Mouse (Mus musculus): ENCODE measurements around the gene AC124502.3. TPM values are rescaled to one million over a fixed set of nuclear protein-coding genes. Genes with fewer than 3 reads are reported as not detected.
A peak's percentile ranks its signal among the peaks of the same experiment; 100 is the strongest.
"Not testable (repeated sequence)": the region's sequence is repeated elsewhere in the genome, so short reads cannot be mapped to it uniquely, and the experiment has no call there.

Gene AC124502.3
- polyA plus RNA-seq, 1 experiment from 2014 or later = 2.0 TPM

DNA sequence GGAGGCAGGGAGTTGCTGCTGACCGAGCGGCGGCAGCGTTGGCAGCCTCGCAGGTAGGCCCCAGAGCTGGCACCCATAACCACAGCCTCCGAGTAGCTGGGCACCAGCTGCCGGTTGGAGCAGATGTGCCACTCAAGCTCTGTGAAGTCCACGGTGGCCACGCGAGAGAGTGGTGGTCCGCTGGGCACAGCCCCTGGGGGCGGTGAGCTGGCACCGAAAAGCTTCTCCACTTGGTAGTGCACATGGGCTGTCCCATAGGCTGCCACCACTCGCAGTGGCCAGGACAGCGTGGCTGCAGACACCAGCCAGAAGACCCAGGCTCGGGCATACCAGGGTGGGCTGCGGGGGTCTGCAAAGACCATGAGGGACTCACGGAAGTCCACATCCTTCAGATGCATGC, 43.3 kb downstream of the AC124502.3 start:
- DNase-seq (ENCODE audit: low spot score) (no peak), ATAC-seq (ENCODE audit: insufficient number of reproducible peaks, low FRiP score, low TSS enrichment, low read depth) (no peak)
- no peak overlapping the region for H3K4me2 ChIP-seq (ENCODE audit: low read depth, severe bottlenecking)
- peaks cover 64% of the 10 kb centered on the region for H3K27me3 ChIP-seq (ENCODE audit: control insufficient read depth, insufficient read depth, low read length)
- H3K27ac ChIP-seq (replicated peaks; ENCODE audit: low read depth, low read length) = no peak overlapping the region
- H3K36me3 ChIP-seq (ENCODE audit: control insufficient read depth, insufficient read depth, low read length) = no peaks in the 10 kb centered on the region
- WGBS = 74% methylated on average over 18 of the region's 18 CpGs
- peaks cover 11% of the 10 kb centered on the region for H3K4me1 ChIP-seq (ENCODE audit: control insufficient read depth, insufficient read depth, low read length)
- no peaks in the 10 kb centered on the region for H3K9me3 ChIP-seq (ENCODE audit: control insufficient read depth, low read length)
- H3K9ac ChIP-seq (ENCODE audit: low read length) = no peak overlapping the region
- H3K4me3 ChIP-seq (ENCODE audit: low read depth, low read length) = no peak overlapping the region

DNA sequence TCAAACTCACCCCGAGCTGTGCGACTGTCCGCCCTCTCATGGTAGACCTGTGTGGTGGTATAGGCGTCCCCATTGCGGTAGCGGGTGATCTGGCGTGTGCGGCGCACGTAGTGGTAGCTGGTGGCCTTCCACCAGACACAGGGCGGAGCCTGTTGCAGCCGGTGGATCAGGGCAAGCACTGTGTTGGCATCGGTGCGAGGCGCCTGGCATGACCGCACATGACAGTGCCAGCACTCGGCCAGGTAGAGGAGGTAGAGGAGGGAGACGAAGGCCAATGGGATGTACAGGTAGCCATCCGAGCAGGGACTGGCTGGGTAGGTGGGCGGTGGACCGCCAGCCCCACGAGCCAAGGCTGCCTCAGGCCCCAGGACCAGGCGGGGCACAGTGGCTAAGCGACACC, 43.9 kb downstream of the AC124502.3 start:
- Histone ChIP-seq H3K27ac (replicated peaks; ENCODE audit: low read depth, low read length) (no peak overlapping the region), H3K27me3 (ENCODE audit: control insufficient read depth, insufficient read depth, low read length) (peaks cover 64% of the 10 kb centered on the region)

DNA sequence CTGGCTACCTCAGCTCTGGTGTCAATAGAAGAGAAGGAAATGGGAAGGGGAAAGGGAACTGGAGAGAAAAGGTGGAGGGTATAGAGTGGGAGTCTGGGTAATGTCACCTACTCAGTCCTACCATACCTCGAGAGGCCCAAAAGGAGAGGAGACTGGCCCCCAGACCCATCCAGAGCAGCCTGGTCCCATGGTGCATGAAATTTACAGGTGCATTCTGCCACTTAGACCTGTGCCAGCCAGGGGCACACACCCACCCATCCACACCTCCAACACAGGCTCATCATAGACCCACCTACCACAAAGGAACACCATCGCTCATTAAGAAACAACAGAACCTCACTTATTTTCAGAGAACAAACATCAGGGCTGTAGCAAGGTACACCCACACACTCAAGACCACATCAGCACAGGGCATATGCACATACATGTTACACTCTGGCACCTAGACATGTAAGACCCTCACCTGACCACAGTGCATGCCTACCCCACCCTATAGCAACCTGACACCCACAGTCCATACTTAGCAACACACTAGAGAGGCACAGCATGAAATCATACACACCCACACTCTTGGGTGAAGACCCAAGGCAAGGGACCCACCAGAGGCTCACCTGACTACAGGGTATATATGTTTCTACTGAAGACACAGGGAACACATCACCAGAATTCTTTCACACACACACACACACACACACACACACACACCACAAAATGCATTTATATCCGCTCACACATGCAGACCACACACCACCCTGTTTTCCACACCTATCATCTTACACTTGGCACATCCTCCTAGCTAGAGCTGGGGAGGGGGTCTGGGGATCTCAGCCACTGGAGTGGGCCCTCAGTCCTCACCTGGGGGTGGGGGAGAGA, 45.5 kb downstream of the AC124502.3 start:
- no peaks in the 10 kb centered on the region for H3K9me3 ChIP-seq (ENCODE audit: control insufficient read depth, low read length)
- H3K4me3 ChIP-seq (ENCODE audit: low read depth, low read length) = no peak overlapping the region; the same call in 1 of the 2 replicates
- DNase-seq (ENCODE audit: low spot score) (no peak), ATAC-seq (ENCODE audit: insufficient number of reproducible peaks, low FRiP score, low TSS enrichment, low read depth) (no peak)
- peaks cover 19% of the 10 kb centered on the region for H3K4me1 ChIP-seq (ENCODE audit: control insufficient read depth, insufficient read depth, low read length)
- no peaks in the 10 kb centered on the region for H3K36me3 ChIP-seq (ENCODE audit: control insufficient read depth, insufficient read depth, low read length)
- no peak overlapping the region for H3K4me2 ChIP-seq (ENCODE audit: low read depth, severe bottlenecking)
- no peak overlapping the region for H3K9ac ChIP-seq (ENCODE audit: low read length)
- H3K27me3 ChIP-seq (ENCODE audit: control insufficient read depth, insufficient read depth, low read length) = peaks cover 64% of the 10 kb centered on the region
- H3K27ac ChIP-seq (replicated peaks; ENCODE audit: low read depth, low read length) = no peak overlapping the region
- 64% methylated on average over 3 of the region's 3 CpGs for WGBS

More for the DNA sequence above, 43.9 kb downstream of the AC124502.3 start:
- H3K4me1 ChIP-seq (ENCODE audit: control insufficient read depth, insufficient read depth, low read length) = peaks cover 14% of the 10 kb centered on the region
- ATAC-seq (ENCODE audit: insufficient number of reproducible peaks, low FRiP score, low TSS enrichment, low read depth) = no peak
- no peaks in the 10 kb centered on the region for H3K36me3 ChIP-seq (ENCODE audit: control insufficient read depth, insufficient read depth, low read length)
- DNase-seq (ENCODE audit: low spot score) = no peak
- no peak overlapping the region for H3K4me3 ChIP-seq (ENCODE audit: low read depth, low read length)
- WGBS = 61% methylated on average over 24 of the region's 24 CpGs
- no peaks in the 10 kb centered on the region for H3K9me3 ChIP-seq (ENCODE audit: control insufficient read depth, low read length)
- no peak overlapping the region for H3K4me2 ChIP-seq (ENCODE audit: low read depth, severe bottlenecking)
- H3K9ac ChIP-seq (ENCODE audit: low read length) = no peak overlapping the region

DNA sequence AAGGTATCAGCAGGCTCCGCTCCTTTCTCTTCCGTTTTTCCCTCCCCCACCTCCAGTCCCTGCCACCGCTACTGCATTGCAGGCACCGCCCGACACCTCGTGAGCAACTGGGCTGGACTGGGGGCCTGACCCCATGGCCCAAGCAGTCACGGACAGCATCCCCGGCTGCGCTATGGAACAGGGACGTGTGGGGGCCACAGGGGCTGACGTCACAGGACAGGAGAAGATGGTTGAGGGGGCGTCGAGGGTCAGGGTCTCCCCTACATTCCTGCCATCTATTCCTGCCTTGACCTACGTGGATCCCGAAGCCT, 46.1 kb downstream of the AC124502.3 start:
- Histone ChIP-seq H3K27ac (replicated peaks; ENCODE audit: low read depth, low read length) (no peak overlapping the region), H3K9me3 (ENCODE audit: control insufficient read depth, low read length) (no peaks in the 10 kb centered on the region), H3K4me3 (ENCODE audit: low read depth, low read length) (peak overlapping the region; percentile 37), H3K9ac (ENCODE audit: low read length) (no peak overlapping the region), H3K4me1 (ENCODE audit: control insufficient read depth, insufficient read depth, low read length) (peaks cover 22% of the 10 kb centered on the region), H3K27me3 (ENCODE audit: control insufficient read depth, insufficient read depth, low read length) (peaks cover 64% of the 10 kb centered on the region), H3K4me2 (ENCODE audit: low read depth, severe bottlenecking) (peak overlapping the region; percentile 67), H3K36me3 (ENCODE audit: control insufficient read depth, insufficient read depth, low read length) (no peaks in the 10 kb centered on the region)
- WGBS = 7% methylated on average over 15 of the region's 15 CpGs
- ATAC-seq (ENCODE audit: insufficient number of reproducible peaks, low FRiP score, low TSS enrichment, low read depth) = no peak
- DNase-seq (ENCODE audit: low spot score) = no peak

DNA sequence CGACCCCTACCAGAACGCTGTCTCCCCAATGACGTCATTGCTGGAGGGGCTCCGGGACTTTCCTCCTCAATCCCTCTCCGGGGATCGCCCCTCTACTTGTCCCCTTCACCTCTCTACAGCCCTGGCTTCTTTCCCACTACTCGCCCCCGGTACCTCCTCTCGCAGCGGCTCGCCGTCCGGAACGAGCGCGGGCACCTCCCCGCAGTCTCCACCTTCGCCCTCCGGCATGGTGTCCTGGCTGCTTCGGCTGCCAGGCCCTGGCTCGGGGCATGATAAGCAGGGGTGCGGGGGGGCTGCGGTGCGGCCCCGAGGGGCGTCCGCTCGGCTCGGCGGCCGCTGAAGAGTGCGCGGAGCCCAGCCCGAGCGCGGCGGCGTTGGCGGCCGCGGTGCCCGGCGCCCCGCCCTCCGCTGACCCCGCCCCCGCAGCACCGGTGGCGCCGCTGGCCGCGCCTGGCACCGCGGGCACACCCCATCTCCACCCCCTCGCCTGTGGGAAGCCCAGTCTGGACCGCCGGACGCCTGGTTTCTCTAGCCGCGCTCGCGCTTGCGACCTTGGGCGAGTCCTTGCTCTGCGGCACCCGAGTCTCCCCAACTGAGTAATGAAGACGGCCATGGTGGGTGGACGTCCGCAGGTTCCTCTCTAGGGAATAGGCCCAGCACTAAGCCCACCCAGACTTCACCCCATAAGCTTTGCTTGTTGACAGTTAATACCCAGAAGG, 46.6 kb downstream of the AC124502.3 start, which contains the start of gene Tmem151a:
Tmem151a (minus strand) TSS at position 387 of the 719 bp plus-strand sequence.
- Histone ChIP-seq H3K9me3 (ENCODE audit: control insufficient read depth, low read length) (no peaks in the 10 kb centered on the region), H3K4me2 (ENCODE audit: low read depth, severe bottlenecking) (peak within 1 kb of the TSS; percentile 67), H3K4me3 (ENCODE audit: low read depth, low read length) (peak within 1 kb of the TSS; percentile 37), H3K4me1 (ENCODE audit: control insufficient read depth, insufficient read depth, low read length) (peaks cover 22% of the 10 kb centered on the region), H3K27ac (replicated peaks; ENCODE audit: low read depth, low read length) (no peak within 1 kb of the TSS), H3K27me3 (ENCODE audit: control insufficient read depth, insufficient read depth, low read length) (peaks cover 61% of the 10 kb centered on the region), H3K9ac (ENCODE audit: low read length) (0 out of 2 replicates have a peak within 1 kb of the TSS, but pooled peaks have one; percentile 13), H3K36me3 (ENCODE audit: control insufficient read depth, insufficient read depth, low read length) (no peaks in the 10 kb centered on the region)
- under 1% methylated on average over 67 of the region's 69 CpGs for WGBS
- ATAC-seq (ENCODE audit: insufficient number of reproducible peaks, low FRiP score, low TSS enrichment, low read depth) = no peak
- no peak for DNase-seq (ENCODE audit: low spot score)

DNA sequence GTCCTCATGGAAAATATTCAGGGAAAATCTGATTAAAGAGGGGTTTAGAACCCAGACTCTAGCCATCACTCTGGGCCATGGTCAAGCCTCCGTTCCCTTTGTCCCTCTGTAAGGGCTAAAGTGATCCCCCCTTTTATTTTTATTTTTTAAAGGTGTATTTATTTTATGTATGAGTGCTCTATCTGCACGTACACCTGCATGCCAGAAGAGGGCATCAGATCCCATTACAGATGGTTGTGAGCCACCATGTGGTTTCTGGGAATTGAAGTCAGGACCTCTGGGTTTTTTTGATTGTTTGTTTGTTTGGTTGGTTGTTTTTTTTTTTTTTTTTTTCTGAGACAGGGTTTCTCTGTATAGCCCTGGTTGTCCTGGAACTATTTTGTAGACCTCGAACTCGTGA, 47.8 kb downstream of the AC124502.3 start:
- not testable (repeated sequence) for H3K27ac ChIP-seq (replicated peaks; ENCODE audit: low read depth, low read length); H3K36me3 ChIP-seq (ENCODE audit: control insufficient read depth, insufficient read depth, low read length); ATAC-seq (ENCODE audit: insufficient number of reproducible peaks, low FRiP score, low TSS enrichment, low read depth); DNase-seq (ENCODE audit: low spot score); H3K4me3 ChIP-seq (ENCODE audit: low read depth, low read length); H3K9ac ChIP-seq (ENCODE audit: low read length); H3K4me2 ChIP-seq (ENCODE audit: low read depth, severe bottlenecking); H3K9me3 ChIP-seq (ENCODE audit: control insufficient read depth, low read length)
- Histone ChIP-seq H3K27me3 (ENCODE audit: control insufficient read depth, insufficient read depth, low read length) (peaks cover 49% of the 10 kb centered on the region), H3K4me1 (ENCODE audit: control insufficient read depth, insufficient read depth, low read length) (peaks cover 22% of the 10 kb centered on the region)
- 53% methylated on average over 4 of the region's 4 CpGs for WGBS

DNA sequence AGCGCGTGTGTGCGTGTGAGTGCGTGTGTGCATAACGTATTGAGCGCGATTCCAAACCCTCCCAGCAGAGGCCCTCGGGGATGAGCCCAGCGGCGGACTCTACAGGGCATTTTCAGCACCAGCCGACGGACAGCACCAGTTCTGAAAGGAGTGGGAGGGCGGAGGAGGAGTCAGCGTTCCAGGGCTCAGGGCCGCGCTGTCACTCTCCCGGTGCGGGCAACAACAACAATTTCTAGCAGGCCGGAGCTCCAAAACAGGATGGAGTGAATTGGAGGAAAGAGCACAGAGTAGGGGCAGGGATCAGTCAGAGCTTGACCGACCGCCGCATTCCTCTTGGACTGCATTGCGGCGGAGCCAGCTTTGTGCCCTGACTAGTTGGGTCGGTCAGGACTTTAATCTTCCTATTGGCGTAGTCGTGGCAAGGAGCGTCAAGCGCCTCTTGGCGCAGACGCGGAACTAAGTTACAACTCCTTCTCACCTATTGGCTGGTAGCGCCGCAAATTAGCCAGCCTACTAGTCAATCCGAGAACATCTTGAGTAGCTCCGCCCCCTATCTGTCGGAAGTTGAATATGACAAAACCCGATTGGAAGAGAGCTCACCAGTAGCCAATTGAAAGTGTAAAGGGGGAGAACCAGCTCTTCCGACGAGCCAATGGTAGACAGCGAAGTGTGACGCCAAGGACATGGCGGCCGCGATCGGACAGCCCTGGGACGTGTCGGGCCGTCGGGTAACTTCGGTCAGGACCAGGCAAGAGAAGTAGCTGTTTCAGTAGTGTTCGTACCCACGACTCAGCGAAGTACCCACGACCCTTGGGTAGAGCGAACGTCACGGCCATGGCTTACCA, 49.4 kb downstream of the AC124502.3 start, which contains the start of gene Yif1a:
Yif1a (plus strand) TSS at position 655 of the 845 bp plus-strand sequence.
- Histone ChIP-seq H3K9ac (ENCODE audit: low read length) (peak within 1 kb of the TSS; percentile 62), H3K4me2 (ENCODE audit: low read depth, severe bottlenecking) (peak within 1 kb of the TSS; percentile 87), H3K36me3 (ENCODE audit: control insufficient read depth, insufficient read depth, low read length) (peaks cover 8% of the 10 kb centered on the region), H3K27ac (replicated peaks; ENCODE audit: low read depth, low read length) (no peak within 1 kb of the TSS; the same call in 1 of the 2 replicates), H3K4me3 (ENCODE audit: low read depth, low read length) (peak within 1 kb of the TSS; percentile 90), H3K4me1 (ENCODE audit: control insufficient read depth, insufficient read depth, low read length) (peaks cover 22% of the 10 kb centered on the region), H3K27me3 (ENCODE audit: control insufficient read depth, insufficient read depth, low read length) (peaks cover 33% of the 10 kb centered on the region), H3K9me3 (ENCODE audit: control insufficient read depth, low read length) (no peaks in the 10 kb centered on the region)
- WGBS = under 1% methylated on average over 58 of the region's 58 CpGs
- ATAC-seq (ENCODE audit: insufficient number of reproducible peaks, low FRiP score, low TSS enrichment, low read depth) = peak; percentile 89
- DNase-seq (ENCODE audit: low spot score) = peak; percentile 97

DNA sequence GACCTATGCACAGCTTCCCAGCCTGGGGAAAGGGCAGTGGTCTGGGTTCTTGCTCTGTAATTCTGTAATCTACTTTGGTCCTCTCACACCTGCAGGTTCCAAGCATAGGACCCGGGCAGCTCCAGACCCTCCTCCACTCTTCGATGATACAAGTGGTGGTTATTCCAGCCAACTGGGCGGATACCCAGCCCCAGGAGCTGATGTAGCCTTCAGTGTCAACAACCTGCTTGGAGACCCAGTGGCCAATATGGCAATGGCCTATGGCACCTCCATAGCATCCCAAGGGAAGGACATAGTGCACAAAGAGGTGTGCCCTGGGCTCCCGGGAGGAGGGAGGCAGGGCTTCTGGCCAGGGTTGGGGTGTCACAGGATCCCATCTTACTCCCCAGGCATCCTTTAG, 50.6 kb downstream of the AC124502.3 start:
- Histone ChIP-seq H3K4me1 (ENCODE audit: control insufficient read depth, insufficient read depth, low read length) (peaks cover 26% of the 10 kb centered on the region), H3K9me3 (ENCODE audit: control insufficient read depth, low read length) (no peaks in the 10 kb centered on the region), H3K36me3 (ENCODE audit: control insufficient read depth, insufficient read depth, low read length) (peaks cover 8% of the 10 kb centered on the region), H3K27me3 (ENCODE audit: control insufficient read depth, insufficient read depth, low read length) (peaks cover 21% of the 10 kb centered on the region), H3K9ac (ENCODE audit: low read length) (no peak overlapping the region), H3K4me3 (ENCODE audit: low read depth, low read length) (peak overlapping the region; percentile 90), H3K4me2 (ENCODE audit: low read depth, severe bottlenecking) (peak overlapping the region; percentile 87), H3K27ac (replicated peaks; ENCODE audit: low read depth, low read length) (no peak overlapping the region)
- no peak for DNase-seq (ENCODE audit: low spot score)
- WGBS = 91% methylated on average over 4 of the region's 4 CpGs
- no peak for ATAC-seq (ENCODE audit: insufficient number of reproducible peaks, low FRiP score, low TSS enrichment, low read depth)

Measured in limb, embryonic 11.5 days (tissue).